Mouse (Mus musculus) intestine, embryonic 16.5 days (tissue): Measurements from ENCODE around the gene Vps53. TPM values are rescaled to one million over a fixed set of nuclear protein-coding genes. Genes with fewer than 3 reads are reported as not detected.

Experiments used
- ATAC-seq: fragments of 200-750 bp; cut with Nextera tagmentation; 2 replicates; pipeline ENCODE4 v1.8.0; 2017; ENCODE audit warnings: moderate TSS enrichment, moderate library complexity
- H3K27ac ChIP-seq: fragments of 300-500 bp; sonication (generic); 2 replicates; pipeline ENCODE4 v1.5.1; 2014; ENCODE audit warnings: mild to moderate bottlenecking, low read length
- H3K27me3 ChIP-seq: fragments of 300-500 bp; sonication (generic); replicated peaks from 2 replicates; pipeline ENCODE4 v1.6.1; 2014; ENCODE audit warnings: low read length, control low read depth, mixed read lengths; ENCODE audit not compliant: control insufficient read depth, insufficient read depth
- H3K36me3 ChIP-seq: fragments of 300-500 bp; sonication (generic); 2 replicates; pipeline ENCODE4 v1.6.1; 2014; ENCODE audit warnings: low read length, control low read depth; ENCODE audit not compliant: control insufficient read depth, insufficient read depth
- H3K4me1 ChIP-seq: fragments of 300-500 bp; sonication (generic); 2 replicates; pipeline ENCODE4 v1.6.1; 2014; ENCODE audit warnings: low read length, control low read depth, mixed read lengths; ENCODE audit not compliant: control insufficient read depth, insufficient read depth
- H3K4me2 ChIP-seq: fragments of 300-500 bp; sonication (generic); 2 replicates; pipeline ENCODE4 v1.6.1; 2014; ENCODE audit warnings: low read depth, low read length, control low read depth
- H3K4me3 ChIP-seq: fragments of 300-500 bp; sonication (generic); 2 replicates; pipeline ENCODE4 v1.5.1; 2014; ENCODE audit warnings: mild to moderate bottlenecking, low read length
- H3K9ac ChIP-seq: fragments of 300-500 bp; sonication (generic); 2 replicates; pipeline ENCODE4 v1.6.1; 2014; ENCODE audit warnings: low read depth, low read length
- H3K9me3 ChIP-seq: fragments of 300-500 bp; sonication (generic); 2 replicates; pipeline ENCODE4 v1.6.1; 2016; ENCODE audit warnings: low read length, control low read depth; ENCODE audit not compliant: control insufficient read depth
- WGBS: fragments of 180-500 bp; shearing (Covaris S2); extraction: QIAGEN DNeasy Blood & Tissue Kit; methylation state at CpG from one replicate; pipeline ENCODE4 v1.1.7; 2014; 5-methylcytosine and 5-hydroxymethylcytosine counted together
- polyA plus RNA-seq: library from polyadenylated mRNA; unstranded; fragments of >200 nt; fragmentation: Nextera tagmentation; extraction: Ambion mirVana; gene quantifications from 2 replicates; pipeline ENCODE4 v1.2.1, GENCODE M21; 2015

Gene Vps53
- polyA plus RNA-seq, 1 experiment from 2014 or later: 55.9 TPM

GRCm38 (mm10) chr11:76130859-76131258, 48.6 kb downstream of the Vps53 start:
- Histone ChIP-seq H3K36me3 (peaks cover 5% of the 10 kb centered on the region; the same call in 1 of the 2 replicates), H3K27me3 (no peaks in the 10 kb centered on the region), H3K4me3 (no peak overlapping the region), H3K9ac (no peak overlapping the region), H3K4me1 (peaks cover 2% of the 10 kb centered on the region; the same call in 1 of the 2 replicates), H3K9me3 (no peaks in the 10 kb centered on the region), H3K27ac (no peak overlapping the region), H3K4me2 (no peak overlapping the region)
- WGBS: 83% methylated on average over 5 of the region's 5 CpGs
- no peak for ATAC-seq

- H3K9me3 ChIP-seq: no peaks in the 10 kb centered on the region
- no peak overlapping the region for H3K9ac ChIP-seq
- H3K27me3 ChIP-seq: no peaks in the 10 kb centered on the region
- peaks cover 18% of the 10 kb centered on the region for H3K4me1 ChIP-seq
- H3K27ac ChIP-seq: peak overlapping the region; percentile 50
- H3K36me3 ChIP-seq: no peaks in the 10 kb centered on the region
- WGBS: 47% methylated on average over 8 of the region's 8 CpGs
- peak; percentile 60 for ATAC-seq
- no peak overlapping the region for H3K4me3 ChIP-seq
- peak overlapping the region; percentile 18; the same call in 1 of the 2 replicates for H3K4me2 ChIP-seq
These were observed 54.1 kb downstream of the Vps53 start for GRCm38 (mm10) chr11:76125386-76125785.

GRCm38 (mm10) chr11:76123517-76123916, 55.9 kb downstream of the Vps53 start:
- Histone ChIP-seq H3K9me3 (no peaks in the 10 kb centered on the region), H3K4me3 (no peak overlapping the region), H3K4me2 (no peak overlapping the region), H3K27ac (no peak overlapping the region), H3K4me1 (peaks cover 24% of the 10 kb centered on the region), H3K9ac (no peak overlapping the region), H3K36me3 (no peaks in the 10 kb centered on the region), H3K27me3 (no peaks in the 10 kb centered on the region)
- WGBS: 100% methylated on average over 1 of the region's 1 CpGs
- no peak for ATAC-seq

GRCm38 (mm10) chr11:76122571-76122970, 56.9 kb downstream of the Vps53 start:
- H3K27ac ChIP-seq: no peak overlapping the region
- H3K27me3 ChIP-seq: no peaks in the 10 kb centered on the region
- peaks cover 24% of the 10 kb centered on the region for H3K4me1 ChIP-seq
- no peak overlapping the region for H3K9ac ChIP-seq
- H3K4me3 ChIP-seq: no peak overlapping the region
- no peaks in the 10 kb centered on the region for H3K36me3 ChIP-seq
- ATAC-seq: no peak
- 72% methylated on average over 2 of the region's 2 CpGs for WGBS
- no peak overlapping the region for H3K4me2 ChIP-seq
- H3K9me3 ChIP-seq: no peaks in the 10 kb centered on the region

GRCm38 (mm10) chr11:76121086-76121485, 58.4 kb downstream of the Vps53 start:
- 61% methylated on average over 4 of the region's 4 CpGs for WGBS

GRCm38 (mm10) chr11:76120407-76120901, 59.0 kb downstream of the Vps53 start:
- peaks cover 7% of the 10 kb centered on the region; the same call in 1 of the 2 replicates for H3K36me3 ChIP-seq
- peak overlapping the region; percentile 84 for H3K27ac ChIP-seq
- 25% methylated on average over 10 of the region's 10 CpGs for WGBS
- H3K9me3 ChIP-seq: no peaks in the 10 kb centered on the region
- H3K4me2 ChIP-seq: 0 out of 2 replicates have a peak overlapping the region, but pooled peaks have one; percentile 7
- no peak overlapping the region for H3K4me3 ChIP-seq
- no peak overlapping the region for H3K9ac ChIP-seq
- peak; percentile 70 for ATAC-seq
- no peaks in the 10 kb centered on the region for H3K27me3 ChIP-seq
- H3K4me1 ChIP-seq: peaks cover 18% of the 10 kb centered on the region

More at GRCm38 (mm10) chr11:76121086-76121485, 58.4 kb downstream of the Vps53 start:
- peaks cover 24% of the 10 kb centered on the region for H3K4me1 ChIP-seq
- no peak overlapping the region for H3K4me2 ChIP-seq
- H3K9me3 ChIP-seq: no peaks in the 10 kb centered on the region
- peaks cover 7% of the 10 kb centered on the region; the same call in 1 of the 2 replicates for H3K36me3 ChIP-seq
- ATAC-seq: no peak
- H3K4me3 ChIP-seq: no peak overlapping the region
- H3K9ac ChIP-seq: no peak overlapping the region
- H3K27ac ChIP-seq: peak overlapping the region; percentile 39; the same call in 1 of the 2 replicates
- no peaks in the 10 kb centered on the region for H3K27me3 ChIP-seq

GRCm38 (mm10) chr11:76110416-76110815, 69.0 kb downstream of the Vps53 start:
- no peaks in the 10 kb centered on the region for H3K27me3 ChIP-seq
- H3K9ac ChIP-seq: no peak overlapping the region
- no peak overlapping the region for H3K4me3 ChIP-seq
- no peak overlapping the region for H3K27ac ChIP-seq
- no peak overlapping the region for H3K4me2 ChIP-seq
- H3K36me3 ChIP-seq: no peaks in the 10 kb centered on the region
- ATAC-seq: no peak
- H3K4me1 ChIP-seq: 0 out of 2 replicates have a peak, but pooled peaks cover 3% of the 10 kb centered on the region
- H3K9me3 ChIP-seq: no peaks in the 10 kb centered on the region
- WGBS: 96% methylated on average over 3 of the region's 3 CpGs

- peak overlapping the region; percentile 3; the same call in 1 of the 2 replicates for H3K9ac ChIP-seq
- no peaks in the 10 kb centered on the region for H3K36me3 ChIP-seq
- 61% methylated on average over 11 of the region's 11 CpGs for WGBS
- H3K27ac ChIP-seq: 0 out of 2 replicates have a peak overlapping the region, but pooled peaks have one; percentile 14
- H3K4me1 ChIP-seq: 0 out of 2 replicates have a peak, but pooled peaks cover 3% of the 10 kb centered on the region
- H3K4me2 ChIP-seq: no peak overlapping the region
- no peaks in the 10 kb centered on the region for H3K9me3 ChIP-seq
- H3K27me3 ChIP-seq: no peaks in the 10 kb centered on the region
- no peak overlapping the region for H3K4me3 ChIP-seq
- ATAC-seq: peak; percentile 48; the same call in 1 of the 2 replicates
These were observed 72.6 kb downstream of the Vps53 start for GRCm38 (mm10) chr11:76106551-76107496.

- Histone ChIP-seq H3K27me3 (no peaks in the 10 kb centered on the region), H3K27ac (0 out of 2 replicates have a peak overlapping the region, but pooled peaks have one; percentile 9), H3K4me3 (no peak overlapping the region), H3K9ac (no peak overlapping the region), H3K36me3 (no peaks in the 10 kb centered on the region), H3K4me1 (peaks cover 26% of the 10 kb centered on the region), H3K9me3 (no peaks in the 10 kb centered on the region), H3K4me2 (no peak overlapping the region)
- no peak for ATAC-seq
These were observed 78.3 kb downstream of the Vps53 start for GRCm38 (mm10) chr11:76101154-76101553.
